Mouse (Mus musculus): Measurements from ENCODE around the gene Gnb4.

The Gnb4 gene

GRCm38 (mm10) chr3:32611606-32612170 lies 4.7 kb downstream of the Gnb4 start:
- no peak for DNase-seq

- DNase-seq, result peak in 1 of 2 experiments; percentile 19
These were observed 5.8 kb downstream of the Gnb4 start for GRCm38 (mm10) chr3:32610560-32610959.

- DNase-seq, result no peak
These were observed 7.2 kb downstream of the Gnb4 start for GRCm38 (mm10) chr3:32609233-32609632.

- DNase-seq, result no peak
These were observed 15.3 kb downstream of the Gnb4 start for GRCm38 (mm10) chr3:32601055-32601454.

- DNase-seq, result no peak
These were observed 17.1 kb downstream of the Gnb4 start for GRCm38 (mm10) chr3:32599328-32599727.

GRCm38 (mm10) chr3:32595080-32595479 lies 21.3 kb downstream of the Gnb4 start:
- no peak for DNase-seq

GRCm38 (mm10) chr3:32586274-32586673 lies 30.1 kb downstream of the Gnb4 start:
- no peak for DNase-seq

GRCm38 (mm10) chr3:32583489-32583888 lies 32.9 kb downstream of the Gnb4 start:
- DNase-seq, result no peak

GRCm38 (mm10) chr3:32581911-32582310 lies 34.5 kb downstream of the Gnb4 start:
- DNase-seq, result no peak

- DNase-seq, result no peak
These were observed 35.6 kb downstream of the Gnb4 start for GRCm38 (mm10) chr3:32580738-32581137.

GRCm38 (mm10) chr3:32578772-32579171 lies 37.6 kb downstream of the Gnb4 start:
- DNase-seq, result no peak

- no peak for DNase-seq
These were observed 41.2 kb downstream of the Gnb4 start for GRCm38 (mm10) chr3:32575151-32575550.

- no peak for DNase-seq
These were observed 42.5 kb downstream of the Gnb4 start for GRCm38 (mm10) chr3:32573881-32574280.

- DNase-seq, result no peak
These were observed 43.3 kb downstream of the Gnb4 start for GRCm38 (mm10) chr3:32573086-32573485.

- no peak for DNase-seq
These were observed 53.0 kb downstream of the Gnb4 start for GRCm38 (mm10) chr3:32563401-32563800.

- no peak for DNase-seq
These were observed 63.3 kb downstream of the Gnb4 start for GRCm38 (mm10) chr3:32553061-32553460.

GRCm38 (mm10) chr3:32538091-32538490 lies 78.3 kb downstream of the Gnb4 start:
- no peak for DNase-seq

- no peak for DNase-seq
These were observed 78.8 kb downstream of the Gnb4 start for GRCm38 (mm10) chr3:32537556-32537955.

- DNase-seq, result no peak
These were observed 80.7 kb downstream of the Gnb4 start for GRCm38 (mm10) chr3:32535692-32536091.
